Mouse (Mus musculus): ENCODE measurements around the gene Mrgprh.
A peak's percentile ranks its signal among the peaks of the same experiment; 100 is the strongest.

Gene Mrgprh

DNA sequence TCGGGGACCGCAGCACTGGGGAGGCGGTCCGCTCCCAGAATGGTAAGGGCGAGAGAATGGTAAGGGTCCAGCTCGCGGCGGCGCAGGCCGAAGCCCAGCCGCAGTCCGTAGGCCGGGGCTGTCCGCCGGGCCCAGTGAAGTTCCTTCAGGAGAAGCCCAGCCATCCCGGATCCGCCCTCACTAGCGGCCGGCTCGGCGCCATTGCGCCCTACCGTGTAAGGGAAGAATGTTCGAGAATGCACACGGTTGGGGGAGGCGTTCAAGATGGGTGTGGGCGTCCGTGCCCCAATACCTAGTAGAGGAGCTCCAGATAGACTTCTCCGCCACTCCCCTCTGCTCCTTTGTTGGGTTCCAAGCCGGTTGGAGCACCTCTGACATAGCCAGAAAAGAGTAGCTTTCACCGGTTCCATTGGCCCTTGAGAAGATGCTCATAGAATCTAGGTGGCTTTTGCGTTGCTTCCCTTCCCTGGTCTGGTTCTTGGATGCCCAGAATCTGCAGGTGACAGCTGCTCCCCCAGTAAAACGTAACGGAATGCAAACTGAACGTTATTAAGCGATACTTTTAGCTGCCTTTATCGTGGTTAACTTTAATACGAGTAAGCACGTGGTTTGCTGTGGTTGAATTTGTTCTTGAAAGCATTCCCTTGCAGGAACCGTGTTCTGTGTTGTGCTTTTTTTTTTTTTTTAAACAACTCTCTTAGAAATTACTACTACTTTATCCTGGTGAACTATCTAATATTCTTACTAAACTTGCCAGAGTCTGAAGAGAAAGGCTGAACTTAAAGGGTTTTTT lies 41.0 kb downstream of the Mrgprh start:
- DNase-seq (ENCODE audit: low spot score), result peak; percentile 78

GRCm38 (mm10) chr17:12921073-12921472 lies 45.2 kb downstream of the Mrgprh start:
- DNase-seq (ENCODE audit: low spot score), result no peak

GRCm38 (mm10) chr17:12925001-12925400 lies 49.2 kb downstream of the Mrgprh start:
- DNase-seq (ENCODE audit: low spot score), result no peak

GRCm38 (mm10) chr17:12925703-12926180 lies 49.9 kb downstream of the Mrgprh start:
- DNase-seq (ENCODE audit: low spot score), result no peak
